Mouse (Mus musculus): ENCODE data around the gene Arhgap21.

DNA sequence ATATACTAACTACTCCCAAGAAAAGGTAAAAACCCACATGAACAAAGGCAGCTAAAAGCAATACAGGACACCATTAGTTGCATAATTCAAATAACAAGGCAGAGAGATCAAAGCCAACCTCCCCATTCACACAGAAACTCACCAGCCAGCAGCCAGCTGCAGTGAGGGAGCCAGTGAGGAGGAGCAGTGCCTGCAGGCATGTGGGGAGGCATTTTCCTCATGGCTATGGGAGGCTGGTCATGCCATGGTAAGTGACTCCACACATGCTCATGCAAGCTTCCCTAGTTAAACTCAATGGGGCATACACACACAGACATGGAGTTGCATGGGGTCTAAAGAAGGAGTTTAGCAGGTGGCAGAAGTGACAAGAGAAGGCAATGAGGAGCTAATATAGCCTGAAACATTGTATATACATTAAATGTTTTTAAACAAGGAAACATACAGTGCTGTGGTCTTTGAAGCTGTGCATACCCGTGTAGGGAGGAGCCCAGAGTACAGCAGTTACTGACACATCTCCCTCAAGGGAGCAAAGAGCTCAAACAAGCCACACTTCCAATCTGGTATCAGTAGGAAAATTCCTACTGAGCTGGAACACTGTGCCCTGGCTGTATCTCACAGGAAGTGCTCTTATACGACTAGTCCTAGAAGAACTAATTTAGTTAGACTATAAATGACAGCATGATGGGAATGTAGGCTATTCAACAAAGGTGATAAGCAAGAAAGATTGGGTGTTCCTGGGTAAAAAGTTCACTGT lies 99.3 kb downstream of the Arhgap21 start:
- TF ChIP-seq TAL1 (IDR thresholded peaks at IDR 0.05; ENCODE audit: low read length) (no peak), GATA1 (IDR thresholded peaks at IDR 0.05; ENCODE audit: low read length) (no peak)

Data from erythroblast, embryonic 14.5 days (primary cell).